Mouse (Mus musculus): Measurements from ENCODE around the gene Dusp21.
A peak's percentile ranks its signal among the peaks of the same experiment; 100 is the strongest.

Dusp21 gene

GRCm38 (mm10) chrX:18145557-18145956 lies at the start of gene Dusp21:
Dusp21 (plus strand) TSS chrX:18145857.
- no peak for DNase-seq

GRCm38 (mm10) chrX:18160734-18161442 lies 15.2 kb downstream of the Dusp21 start:
- DNase-seq = no peak

GRCm38 (mm10) chrX:18161796-18162191 lies 16.1 kb downstream of the Dusp21 start:
- DNase-seq = no peak

- DNase-seq = peak; percentile 89 to 100
These were observed 16.7 kb downstream of the Dusp21 start, which contains the start of gene Kdm6a for GRCm38 (mm10) chrX:18162192-18162857. Kdm6a (plus strand) TSS chrX:18162575.

- peak; percentile 52 to 59 for DNase-seq
These were observed 17.4 kb downstream of the Dusp21 start for GRCm38 (mm10) chrX:18162861-18163731.

GRCm38 (mm10) chrX:18163917-18164624 lies 18.4 kb downstream of the Dusp21 start:
- peak; percentile 15 to 19 for DNase-seq

GRCm38 (mm10) chrX:18165121-18165520 lies 19.5 kb downstream of the Dusp21 start:
- no peak for DNase-seq

GRCm38 (mm10) chrX:18166961-18167360 lies 21.3 kb downstream of the Dusp21 start:
- DNase-seq = no peak

GRCm38 (mm10) chrX:18168940-18169339 lies 23.3 kb downstream of the Dusp21 start:
- DNase-seq = no peak

GRCm38 (mm10) chrX:18174831-18175230 lies 29.2 kb downstream of the Dusp21 start:
- no peak for DNase-seq

- DNase-seq = no peak
These were observed 32.1 kb downstream of the Dusp21 start for GRCm38 (mm10) chrX:18177803-18178202.

- DNase-seq = no peak
These were observed 33.8 kb downstream of the Dusp21 start for GRCm38 (mm10) chrX:18179492-18179891.

- DNase-seq = no peak
These were observed 41.5 kb downstream of the Dusp21 start for GRCm38 (mm10) chrX:18187203-18187602.

GRCm38 (mm10) chrX:18188293-18188692 lies 42.6 kb downstream of the Dusp21 start:
- no peak for DNase-seq

All from spleen, adult 18-20 months (tissue).